Mouse (Mus musculus) ES-E14 (cell line): Measurements from ENCODE around the gene Strn4. TPM values are rescaled to one million over a fixed set of nuclear protein-coding genes. Genes with fewer than 3 reads are reported as not detected.

ENCODE experiments used
- DNase-seq: peaks from one replicate; pipeline ENCODE4 v3.0.0-alpha.2; 2013; ENCODE audit warnings: low read depth, low spot score
- H3K27ac ChIP-seq: 2 replicates; pipeline ENCODE4 v1.5.1; 2012; ENCODE audit warnings: low read depth, mild to moderate bottlenecking, low read length, moderate library complexity, mixed read lengths; ENCODE audit not compliant: poor library complexity, insufficient read depth, severe bottlenecking
- H3K36me3 ChIP-seq: 2 replicates; pipeline ENCODE4 v1.6.1; 2012; ENCODE audit warnings: mild to moderate bottlenecking, low read length, moderate library complexity, mixed read lengths; ENCODE audit not compliant: control insufficient read depth, poor library complexity, insufficient read depth, severe bottlenecking
- H3K4me1 ChIP-seq, 2 experiments: fragments of 150-350 bp in 1 of 2; sonication (generic) in 1 of 2; 2 replicates each; pipeline ENCODE4 v1.6.1; 2012; ENCODE audit warnings: low read length in 2 of 2, mild to moderate bottlenecking in 1 of 2, mixed read lengths in 1 of 2; ENCODE audit not compliant: control insufficient read depth in 2 of 2, insufficient read depth in 2 of 2, poor library complexity in 1 of 2
- H3K4me3 ChIP-seq, 2 experiments: fragments of 150-350 bp in 1 of 2; sonication (generic) in 1 of 2; 2 replicates each; pipeline ENCODE4 v1.5.1; 2012; ENCODE audit warnings: low read length in 2 of 2, low read depth in 1 of 2, mild to moderate bottlenecking in 1 of 2, mixed read lengths in 1 of 2; ENCODE audit not compliant: insufficient read depth in 1 of 2, poor library complexity in 1 of 2, severe bottlenecking in 1 of 2
- H3K9ac ChIP-seq: 2 replicates; pipeline ENCODE4 v1.6.1; 2012; ENCODE audit warnings: low read depth, mild to moderate bottlenecking, low read length, mixed read lengths; ENCODE audit not compliant: poor library complexity, insufficient read depth, severe bottlenecking
- H3K9me3 ChIP-seq: fragments of 150-350 bp; sonication (generic); 2 replicates; pipeline ENCODE4 v1.6.1; 2012; ENCODE audit warnings: low read depth, mild to moderate bottlenecking, low read length; ENCODE audit not compliant: control insufficient read depth, insufficient read depth
- CHD2 ChIP-seq: IDR thresholded peaks from 2 replicates; pipeline ENCODE4 v1.6.1; 2014; ENCODE audit warnings: mild to moderate bottlenecking, low read depth, low read length, inconsistent platforms
- HCFC1 ChIP-seq: IDR thresholded peaks from 2 replicates; pipeline ENCODE4 v1.6.1; 2012; ENCODE audit warnings: low read length, inconsistent platforms, borderline replicate concordance; ENCODE audit not compliant: insufficient read depth
- MAFK ChIP-seq: IDR thresholded peaks from 2 replicates; pipeline ENCODE4 v1.6.1; 2014; ENCODE audit warnings: mild to moderate bottlenecking, low read depth, low read length, inconsistent platforms; ENCODE audit not compliant: insufficient read depth
- ZC3H11A ChIP-seq: IDR thresholded peaks from 2 replicates; pipeline ENCODE4 v1.6.1; 2012; ENCODE audit warnings: low read depth, mild to moderate bottlenecking, inconsistent platforms, low read length, borderline replicate concordance
- ZNF384 ChIP-seq: IDR thresholded peaks from 2 replicates; pipeline ENCODE4 v1.6.1; 2012; ENCODE audit warnings: low read depth, low read length, inconsistent platforms
- in situ Hi-C, 2 experiments: fragments of 600-800 bp; cut with MboI; formaldehyde crosslinking; loops; one replicate each; pipeline ENCODE4 v1.15.1; 2025; ENCODE audit warnings: low sequenced_read_pairs in 2 of 2, inconsistent platforms in 1 of 2; ENCODE audit not compliant: unreplicated experiment in 2 of 2
- total RNA-seq: library from RNA; depleted of rRNA; stranded (reverse); fragments of 300-350 nt; gene quantifications from 2 replicates; pipeline ENCODE4 v1.2.3, GENCODE M21; 2012; rRNA removed

Gene Strn4
- total RNA-seq, 1 experiment = 76.0 TPM

DNA sequence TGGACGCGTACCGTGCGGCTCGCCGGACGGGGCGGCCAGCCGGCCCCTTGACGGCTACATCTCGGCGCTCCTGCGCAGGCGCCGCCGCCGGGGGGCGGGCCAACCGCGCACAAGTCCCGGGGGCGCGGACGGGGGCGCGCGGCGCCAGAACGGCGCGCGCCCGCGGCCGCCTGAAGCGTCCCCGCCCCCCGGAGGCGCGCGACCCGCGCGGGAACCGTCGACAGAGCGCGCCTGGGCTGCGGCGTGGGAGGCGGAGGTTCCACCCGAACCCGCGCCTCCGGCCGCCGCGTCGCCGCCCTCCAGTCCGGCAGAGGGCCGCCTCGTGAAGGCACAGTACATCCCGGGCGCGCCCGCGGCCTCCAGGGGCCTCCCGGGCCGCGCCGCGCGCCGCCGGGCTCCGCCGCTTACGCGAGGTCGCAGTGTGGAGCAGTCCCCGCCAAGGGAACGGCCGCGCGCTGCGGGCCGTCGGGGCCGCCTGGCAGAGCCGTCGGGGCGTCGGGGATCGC is 69.6 kb downstream of the Strn4 start:
- Histone ChIP-seq H3K9ac (peak overlapping the region; percentile 55), H3K9me3 (no peaks in the 10 kb centered on the region), H3K36me3 (peaks cover 6% of the 10 kb centered on the region; the same call in 1 of the 2 replicates), H3K4me1 (peaks cover 3 to 21% of the 10 kb centered on the region in 2 experiments; a peak in 3 of 4 replicates), H3K27ac (no peak overlapping the region), H3K4me3 (peak overlapping the region; percentile 60 to 77; a peak in 3 of 4 replicates)
- TF ChIP-seq MAFK = no peak
- TF ChIP-seq ZNF384 = no peak
- TF ChIP-seq HCFC1 = no peak
- no peak for DNase-seq
- in situ Hi-C loops = no loop called here

DNA sequence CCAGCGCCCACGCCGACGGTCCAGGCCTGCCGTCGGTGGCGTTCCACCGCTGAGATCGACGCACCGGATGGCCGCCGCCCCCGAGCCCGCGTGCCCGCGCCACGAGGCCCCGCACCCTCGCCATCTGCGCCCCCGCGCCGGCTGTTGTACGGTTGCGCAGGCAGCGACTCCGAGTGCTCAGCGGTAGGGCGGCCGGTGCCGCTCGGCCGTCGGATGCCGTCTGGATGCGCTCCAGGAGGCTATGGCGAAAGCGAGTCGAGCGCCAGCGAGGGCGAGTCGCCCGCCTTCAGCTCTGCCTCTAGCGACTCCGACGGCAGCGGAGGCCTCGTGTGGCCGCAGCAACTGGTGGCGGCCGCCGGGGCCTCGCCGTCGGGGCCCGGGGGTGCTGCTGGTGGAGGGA is 70.2 kb downstream of the Strn4 start:
- Histone ChIP-seq H3K9ac (peak overlapping the region; percentile 55), H3K27ac (peak overlapping the region; percentile 17; the same call in 1 of the 2 replicates), H3K9me3 (no peaks in the 10 kb centered on the region), H3K4me1 (peaks cover 0 to 25% of the 10 kb centered on the region in 2 experiments; a peak in 2 of 4 replicates), H3K36me3 (peaks cover 6% of the 10 kb centered on the region; the same call in 1 of the 2 replicates), H3K4me3 (peak overlapping the region; percentile 60 to 77)
- DNase-seq = no peak
- TF ChIP-seq ZNF384 (no peak), HCFC1 (no peak), MAFK (no peak), ZC3H11A (no peak), CHD2 (no peak)
- in situ Hi-C loops = no loop called here

Other genes with a start within 250 kb of the Strn4 start
- gene Arhgap35, start 200.9 kb upstream of the Strn4 start, total RNA-seq = 43.0 and 46.6 TPM in 2 replicates
- gene Ceacam15, start 140.2 kb upstream of the Strn4 start, total RNA-seq = not detected in 2 replicates
- gene Ceacam9, start 94.0 kb upstream of the Strn4 start, total RNA-seq = 0.22 TPM in 1 of 2 replicates, not detected in the other
- gene Ap2s1, start 77.5 kb upstream of the Strn4 start, total RNA-seq = 188 and 227 TPM in 2 replicates
- gene Slc1a5, start 34.5 kb upstream of the Strn4 start, total RNA-seq = 72.0 and 156 TPM in 2 replicates
- gene Fkrp, start 843 bp downstream of the Strn4 start, total RNA-seq = 12.8 and 18.5 TPM in 2 replicates
- 5.7 and 6.9 TPM in 2 replicates for gene Prkd2, start 27.0 kb downstream of the Strn4 start, total RNA-seq
- gene Dact3, start 59.4 kb downstream of the Strn4 start, total RNA-seq = 4.5 and 7.0 TPM in 2 replicates
- 0.79 and 1.0 TPM in 2 replicates for gene Gng8, start 75.9 kb downstream of the Strn4 start, total RNA-seq
- gene Ptgir, start 90.6 kb downstream of the Strn4 start, total RNA-seq = 0.09 and 0.26 TPM in 2 replicates
- gene Calm3, start 108.2 kb downstream of the Strn4 start, total RNA-seq = 163 and 198 TPM in 2 replicates
- gene Pnmal2, start 128.8 kb downstream of the Strn4 start, total RNA-seq = 0.71 and 0.85 TPM in 2 replicates
- gene Pnmal1, start 143.8 kb downstream of the Strn4 start, total RNA-seq = 0.26 and 0.45 TPM in 2 replicates
- gene Gm42372, start 167.2 kb downstream of the Strn4 start, total RNA-seq = 0.13 and 0.21 TPM in 2 replicates
- 2.8 and 4.1 TPM in 2 replicates for gene Ccdc8, start 176.8 kb downstream of the Strn4 start, total RNA-seq
- 112 and 127 TPM in 2 replicates for gene Ppp5c, start 212.0 kb downstream of the Strn4 start, total RNA-seq
- 2.3 and 4.9 TPM in 2 replicates for gene Hif3a, start 246.5 kb downstream of the Strn4 start, total RNA-seq